Mouse (Mus musculus): ENCODE data around the gene Oaz1. TPM values are rescaled to one million over a fixed set of nuclear protein-coding genes. Genes with fewer than 3 reads are reported as not detected.

The Oaz1 gene
- polyA plus RNA-seq, 1 experiment from 2014 or later = 1,342 TPM

DNA sequence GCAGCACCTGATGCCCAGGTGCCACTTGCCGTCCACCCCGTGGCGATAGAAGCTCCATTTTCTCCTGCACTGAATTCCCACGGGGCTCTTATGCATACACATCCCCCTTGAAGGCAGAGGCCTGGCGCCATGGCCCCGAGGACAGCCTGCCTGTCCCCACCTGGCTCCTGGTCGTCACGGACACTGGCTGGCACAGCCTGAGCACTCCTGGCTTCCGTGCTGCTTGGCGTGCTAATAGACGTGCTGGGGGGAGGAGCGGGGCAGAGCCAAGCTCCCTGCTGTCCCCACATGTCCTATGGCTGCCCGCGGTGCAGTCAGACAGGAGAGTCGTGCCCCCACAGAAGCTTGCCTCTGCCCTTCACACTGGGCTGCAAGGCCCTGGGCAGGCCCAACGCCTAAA, 38.0 kb downstream of the Oaz1 start:
- Histone ChIP-seq H3K4me3 (no peak overlapping the region), H3K9ac (no peak overlapping the region), H3K9me3 (no peaks in the 10 kb centered on the region), H3K27ac (no peak overlapping the region), H3K36me3 (peaks cover 72% of the 10 kb centered on the region), H3K27me3 (replicated peaks) (no peaks in the 10 kb centered on the region), H3K4me2 (replicated peaks) (no peak overlapping the region), H3K4me1 (no peaks in the 10 kb centered on the region)
- ATAC-seq (ENCODE audit: low FRiP score, low read depth) = no peak
- 85% methylated on average over 16 of the region's 16 CpGs for WGBS

DNA sequence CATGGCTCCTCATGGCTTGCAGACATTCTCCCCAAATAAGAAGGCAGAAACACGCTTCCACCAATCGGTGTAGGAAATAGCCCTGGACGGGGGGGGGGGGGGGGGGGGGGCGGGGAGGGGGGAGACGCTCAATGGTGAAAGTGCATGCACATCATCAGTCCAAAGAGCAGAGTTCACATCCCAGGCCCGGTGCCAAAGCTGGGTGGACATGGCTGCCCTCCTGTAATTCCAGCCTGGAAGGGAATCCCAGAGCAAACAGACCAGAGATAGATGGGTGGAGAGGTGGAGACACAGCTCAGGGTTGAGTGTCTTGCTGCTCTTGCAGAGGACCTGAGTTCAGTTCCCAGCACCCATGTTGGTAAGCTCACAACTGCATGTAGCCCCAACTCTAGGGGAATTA, 44.5 kb downstream of the Oaz1 start:
- no peaks in the 10 kb centered on the region; the same call in 1 of the 2 replicates for H3K27me3 ChIP-seq (replicated peaks)
- no peak overlapping the region for H3K27ac ChIP-seq
- no peak for ATAC-seq (ENCODE audit: low FRiP score, low read depth)
- H3K9ac ChIP-seq = no peak overlapping the region
- no peaks in the 10 kb centered on the region for H3K9me3 ChIP-seq
- no peaks in the 10 kb centered on the region for H3K4me1 ChIP-seq
- H3K4me2 ChIP-seq (replicated peaks) = no peak overlapping the region
- no peak overlapping the region for H3K4me3 ChIP-seq
- WGBS = 55% methylated on average over 5 of the region's 6 CpGs
- peaks cover 24% of the 10 kb centered on the region for H3K36me3 ChIP-seq

DNA sequence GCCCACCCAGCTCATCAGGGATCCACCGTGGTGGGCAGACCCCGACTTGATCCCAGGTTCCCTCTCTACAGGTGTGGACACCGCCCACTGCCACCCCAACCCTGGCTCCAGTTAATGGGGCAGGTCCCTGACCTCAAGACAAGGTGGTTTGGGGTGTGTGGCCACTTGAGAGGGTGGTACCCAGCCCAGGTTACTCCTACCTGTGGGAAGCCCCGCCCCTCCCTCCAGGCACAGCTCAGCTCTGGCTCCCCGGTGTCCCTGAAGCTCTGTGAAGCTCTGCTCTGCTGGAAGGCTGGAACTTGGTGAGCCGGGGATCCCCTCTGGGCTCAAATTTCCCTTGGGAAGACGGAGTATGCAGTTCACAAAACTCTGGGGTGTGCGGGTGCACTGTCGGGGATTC, 45.1 kb downstream of the Oaz1 start, which contains the start of gene Tmprss9:
Tmprss9 (plus strand) TSS at position 268 of the 400 bp plus-strand sequence.
- Histone ChIP-seq H3K4me2 (replicated peaks) (no peak within 1 kb of the TSS), H3K27ac (no peak within 1 kb of the TSS), H3K9ac (no peak within 1 kb of the TSS), H3K4me1 (no peaks in the 10 kb centered on the region), H3K4me3 (no peak within 1 kb of the TSS), H3K27me3 (replicated peaks) (no peaks in the 10 kb centered on the region; the same call in 1 of the 2 replicates), H3K9me3 (no peaks in the 10 kb centered on the region), H3K36me3 (peaks cover 18% of the 10 kb centered on the region)
- WGBS = 36% methylated on average over 9 of the region's 9 CpGs
- ATAC-seq (ENCODE audit: low FRiP score, low read depth) = no peak

DNA sequence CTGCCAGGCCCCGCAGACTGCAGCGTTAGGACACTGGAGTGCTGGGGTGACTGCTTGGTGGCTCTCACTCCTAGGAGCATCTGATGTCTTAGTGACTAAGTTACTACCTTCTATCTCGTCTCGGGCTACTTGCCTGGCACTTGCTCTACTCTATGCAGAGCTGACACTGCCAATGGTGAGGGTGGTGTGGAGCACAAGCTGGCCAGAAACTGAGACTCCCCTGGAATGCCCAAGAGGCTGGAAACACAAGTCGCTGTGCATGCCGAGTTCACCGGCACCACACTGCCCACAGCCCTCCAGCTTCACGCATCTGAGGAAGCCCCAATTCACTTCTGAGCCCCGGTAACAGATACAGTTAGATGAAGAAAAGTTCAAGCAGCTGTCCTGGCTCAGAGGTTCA, 47.6 kb downstream of the Oaz1 start:
- Histone ChIP-seq H3K9ac (no peak overlapping the region), H3K4me2 (replicated peaks) (no peak overlapping the region), H3K9me3 (no peaks in the 10 kb centered on the region), H3K27me3 (replicated peaks) (no peaks in the 10 kb centered on the region; the same call in 1 of the 2 replicates), H3K27ac (no peak overlapping the region), H3K4me3 (no peak overlapping the region), H3K36me3 (no peaks in the 10 kb centered on the region), H3K4me1 (no peaks in the 10 kb centered on the region)
- ATAC-seq (ENCODE audit: low FRiP score, low read depth) = no peak
- 76% methylated on average over 9 of the region's 9 CpGs for WGBS

DNA sequence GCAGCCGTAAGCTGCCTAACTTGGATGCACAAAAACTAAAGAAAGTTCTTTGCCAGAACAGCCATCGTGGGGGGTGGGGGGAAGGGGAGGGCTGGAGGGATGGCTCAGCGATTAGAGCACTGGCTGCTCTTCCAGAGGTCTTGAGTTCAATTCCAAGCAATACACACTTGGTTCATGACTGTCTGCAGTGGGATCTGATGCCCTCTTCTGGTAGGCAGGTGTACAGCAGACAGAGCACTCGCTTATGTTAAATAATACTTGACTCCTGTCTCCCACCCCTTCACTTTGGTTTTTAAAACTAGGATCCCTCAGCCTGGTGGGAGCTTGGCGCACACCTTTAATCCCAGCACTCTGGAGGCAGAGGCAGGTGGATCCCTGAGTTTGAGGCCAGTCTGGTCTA, 49.6 kb downstream of the Oaz1 start:
- no peaks in the 10 kb centered on the region for H3K36me3 ChIP-seq
- 32% methylated on average over 5 of the region's 5 CpGs for WGBS
- no peak overlapping the region for H3K27ac ChIP-seq
- no peaks in the 10 kb centered on the region for H3K9me3 ChIP-seq
- ATAC-seq (ENCODE audit: low FRiP score, low read depth) = no peak
- no peak overlapping the region for H3K4me3 ChIP-seq
- H3K9ac ChIP-seq = no peak overlapping the region
- no peaks in the 10 kb centered on the region; the same call in 1 of the 2 replicates for H3K27me3 ChIP-seq (replicated peaks)
- H3K4me1 ChIP-seq = no peaks in the 10 kb centered on the region
- no peak overlapping the region for H3K4me2 ChIP-seq (replicated peaks)

DNA sequence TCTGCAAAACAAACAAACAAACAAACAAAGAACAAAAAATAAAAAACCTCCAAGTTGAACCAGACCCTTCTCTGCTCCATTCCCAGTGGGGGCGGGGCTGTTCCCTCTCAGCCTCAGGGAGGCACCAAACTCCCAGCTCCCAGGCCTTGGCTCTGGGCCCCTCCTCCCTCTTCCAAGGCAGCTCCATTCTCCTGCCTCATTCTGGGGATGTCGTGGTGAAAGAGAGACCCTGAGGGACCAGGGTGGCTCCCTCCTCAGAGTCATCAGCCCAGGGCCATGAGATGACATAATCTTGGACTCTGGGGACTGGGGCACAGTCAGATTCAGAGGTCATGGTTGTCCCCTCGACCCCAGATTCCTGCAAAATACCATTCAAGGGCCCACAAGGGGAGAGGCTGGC, 50.1 kb downstream of the Oaz1 start:
- Histone ChIP-seq H3K36me3 (no peaks in the 10 kb centered on the region), H3K9ac (no peak overlapping the region), H3K9me3 (no peaks in the 10 kb centered on the region), H3K4me3 (no peak overlapping the region), H3K4me1 (no peaks in the 10 kb centered on the region), H3K27me3 (replicated peaks) (no peaks in the 10 kb centered on the region; the same call in 1 of the 2 replicates), H3K27ac (no peak overlapping the region), H3K4me2 (replicated peaks) (no peak overlapping the region)
- ATAC-seq (ENCODE audit: low FRiP score, low read depth) = no peak
- WGBS = 29% methylated on average over 3 of the region's 3 CpGs

MicroRNAs within 50 kb of the gene (microRNA counts, 519-probe panel; counts per million panel counts)
- microRNA mmu-miR-1982 = 342 counts per million, percentile 67 among the panel's probes with 10 or more counts

Small RNA genes lying within 50 kb of the gene (microRNA-seq; reads per million reads assigned to microRNA genes)
- gene Mir1982 = 2.0 reads per million

Other genes with a start within 250 kb of the Oaz1 start
- gene Klf16, start 249.3 kb upstream of the Oaz1 start, polyA plus RNA-seq (2016; fragmentation: Nextera tagmentation; extraction: Ambion mirVana) = 7.3 and 7.5 TPM in 2 replicates
- 126 and 127 TPM in 2 replicates for gene Abhd17a, start 236.3 kb upstream of the Oaz1 start, polyA plus RNA-seq (2016; fragmentation: Nextera tagmentation; extraction: Ambion mirVana)
- gene Scamp4, start 223.8 kb upstream of the Oaz1 start, polyA plus RNA-seq (2016; fragmentation: Nextera tagmentation; extraction: Ambion mirVana) = 60.8 and 63.9 TPM in 2 replicates
- 5.4 and 6.7 TPM in 2 replicates for gene Adat3, start 223.8 kb upstream of the Oaz1 start, polyA plus RNA-seq (2016; fragmentation: Nextera tagmentation; extraction: Ambion mirVana)
- gene Gm49322, start 220.6 kb upstream of the Oaz1 start, polyA plus RNA-seq (2016; fragmentation: Nextera tagmentation; extraction: Ambion mirVana) = 3.6 and 6.0 TPM in 2 replicates
- 173 and 192 TPM in 2 replicates for gene Csnk1g2, start 203.8 kb upstream of the Oaz1 start, polyA plus RNA-seq (2016; fragmentation: Nextera tagmentation; extraction: Ambion mirVana)
- gene Btbd2, start 169.6 kb upstream of the Oaz1 start, polyA plus RNA-seq (2016; fragmentation: Nextera tagmentation; extraction: Ambion mirVana) = 92.8 and 100 TPM in 2 replicates
- gene Mknk2, start 148.5 kb upstream of the Oaz1 start, polyA plus RNA-seq (2016; fragmentation: Nextera tagmentation; extraction: Ambion mirVana) = 86.5 and 88.5 TPM in 2 replicates
- 59.4 and 61.5 TPM in 2 replicates for gene Mob3a, start 124.7 kb upstream of the Oaz1 start, polyA plus RNA-seq (2016; fragmentation: Nextera tagmentation; extraction: Ambion mirVana)
- gene Izumo4, start 124.5 kb upstream of the Oaz1 start, polyA plus RNA-seq (2016; fragmentation: Nextera tagmentation; extraction: Ambion mirVana) = 28.6 and 29.3 TPM in 2 replicates
- gene Ap3d1, start 84.4 kb upstream of the Oaz1 start, polyA plus RNA-seq (2016; fragmentation: Nextera tagmentation; extraction: Ambion mirVana) = 93.9 and 95.1 TPM in 2 replicates
- gene Dot1l, start 71.5 kb upstream of the Oaz1 start, polyA plus RNA-seq (2016; fragmentation: Nextera tagmentation; extraction: Ambion mirVana) = 26.3 and 26.5 TPM in 2 replicates
- gene Sf3a2, start 28.5 kb upstream of the Oaz1 start, polyA plus RNA-seq (2016; fragmentation: Nextera tagmentation; extraction: Ambion mirVana) = 66.8 and 72.4 TPM in 2 replicates
- gene Plekhj1, start 28.0 kb upstream of the Oaz1 start, polyA plus RNA-seq (2016; fragmentation: Nextera tagmentation; extraction: Ambion mirVana) = 155 TPM in 2 replicates
- not detected in 2 replicates for gene Amh, start 21.4 kb upstream of the Oaz1 start, polyA plus RNA-seq (2016; fragmentation: Nextera tagmentation; extraction: Ambion mirVana)
- gene Jsrp1, start 13.2 kb upstream of the Oaz1 start, polyA plus RNA-seq (2016; fragmentation: Nextera tagmentation; extraction: Ambion mirVana) = 1.4 and 1.6 TPM in 2 replicates
- gene Lingo3, start 17.4 kb downstream of the Oaz1 start, polyA plus RNA-seq (2016; fragmentation: Nextera tagmentation; extraction: Ambion mirVana) = 0.65 and 1.3 TPM in 2 replicates
- 265 and 274 TPM in 2 replicates for gene Lsm7, start 28.6 kb downstream of the Oaz1 start, polyA plus RNA-seq (2016; fragmentation: Nextera tagmentation; extraction: Ambion mirVana)
- gene Sppl2b, start 28.6 kb downstream of the Oaz1 start, polyA plus RNA-seq (2016; fragmentation: Nextera tagmentation; extraction: Ambion mirVana) = 51.2 and 51.3 TPM in 2 replicates
- 0.06 and 0.10 TPM in 2 replicates for gene Tmprss9, start 45.2 kb downstream of the Oaz1 start, polyA plus RNA-seq (2016; fragmentation: Nextera tagmentation; extraction: Ambion mirVana)
- gene Timm13, start 74.3 kb downstream of the Oaz1 start, polyA plus RNA-seq (2016; fragmentation: Nextera tagmentation; extraction: Ambion mirVana) = 282 and 323 TPM in 2 replicates
- gene Lmnb2, start 91.6 kb downstream of the Oaz1 start, polyA plus RNA-seq (2016; fragmentation: Nextera tagmentation; extraction: Ambion mirVana) = 57.1 and 61.3 TPM in 2 replicates
- gene Gadd45b, start 103.4 kb downstream of the Oaz1 start, polyA plus RNA-seq (2016; fragmentation: Nextera tagmentation; extraction: Ambion mirVana) = 7.9 and 8.0 TPM in 2 replicates
- gene Gng7, start 188.3 kb downstream of the Oaz1 start, polyA plus RNA-seq (2016; fragmentation: Nextera tagmentation; extraction: Ambion mirVana) = 11.2 and 14.0 TPM in 2 replicates
- gene Diras1, start 199.0 kb downstream of the Oaz1 start, polyA plus RNA-seq (2016; fragmentation: Nextera tagmentation; extraction: Ambion mirVana) = 16.6 and 16.8 TPM in 2 replicates
- 33.9 and 40.2 TPM in 2 replicates for gene Slc39a3, start 210.8 kb downstream of the Oaz1 start, polyA plus RNA-seq (2016; fragmentation: Nextera tagmentation; extraction: Ambion mirVana)
- gene Sgta, start 233.5 kb downstream of the Oaz1 start, polyA plus RNA-seq (2016; fragmentation: Nextera tagmentation; extraction: Ambion mirVana) = 272 and 275 TPM in 2 replicates
- gene Thop1, start 243.4 kb downstream of the Oaz1 start, polyA plus RNA-seq (2016; fragmentation: Nextera tagmentation; extraction: Ambion mirVana) = 60.2 and 63.3 TPM in 2 replicates